Mouse (Mus musculus): ENCODE results near the gene Xrcc4. TPM values are rescaled to one million over a fixed set of nuclear protein-coding genes. Genes with fewer than 3 reads are reported as not detected.

Gene Xrcc4
- polyA plus RNA-seq, 1 experiment from 2014 or later: 12.5 TPM

- no peaks in the 10 kb centered on the region for H3K9me3 ChIP-seq (ENCODE audit: control insufficient read depth, low read length)
- H3K4me3 ChIP-seq (ENCODE audit: low read length): no peak overlapping the region
- H3K36me3 ChIP-seq (ENCODE audit: control insufficient read depth, insufficient read depth, low read length): no peaks in the 10 kb centered on the region
- H3K9ac ChIP-seq (ENCODE audit: low read depth, low read length): no peak overlapping the region
- no peak for ATAC-seq
- H3K27me3 ChIP-seq (replicated peaks; ENCODE audit: control insufficient read depth, insufficient read depth, low read length): no peaks in the 10 kb centered on the region
- no peaks in the 10 kb centered on the region for H3K4me1 ChIP-seq (ENCODE audit: control insufficient read depth, insufficient read depth, low read length)
- H3K27ac ChIP-seq (ENCODE audit: low read length): no peak overlapping the region
- no peak overlapping the region for H3K4me2 ChIP-seq (ENCODE audit: low read depth, low read length)
- 87% methylated on average over 4 of the region's 4 CpGs for WGBS
These were observed 190.3 kb downstream of the Xrcc4 start for GRCm38 (mm10) chr13:89899066-89899465.

DNA sequence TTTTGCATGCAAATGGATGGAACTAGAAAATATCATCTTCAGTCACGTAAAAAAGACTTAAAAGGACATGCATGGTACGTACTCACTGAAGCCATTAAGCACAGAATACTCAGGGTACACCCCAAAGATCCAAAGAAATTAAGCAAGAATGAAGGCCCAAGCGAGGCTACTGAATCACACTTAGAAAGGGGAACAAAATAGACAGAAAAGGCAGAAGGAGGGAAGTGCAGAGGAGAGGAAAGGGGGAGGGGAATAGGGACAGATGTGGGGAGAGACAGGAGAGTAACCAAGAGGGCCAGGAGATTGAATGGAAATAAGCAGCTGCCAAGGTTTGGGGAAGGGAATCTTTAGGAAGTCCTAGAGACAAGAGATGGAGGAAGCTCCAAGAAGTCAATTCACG, 197.3 kb downstream of the Xrcc4 start:
- H3K27ac ChIP-seq (ENCODE audit: low read length): no peak overlapping the region
- ATAC-seq: no peak
- no peaks in the 10 kb centered on the region for H3K36me3 ChIP-seq (ENCODE audit: control insufficient read depth, insufficient read depth, low read length)
- no peak overlapping the region for H3K9ac ChIP-seq (ENCODE audit: low read depth, low read length)
- H3K4me2 ChIP-seq (ENCODE audit: low read depth, low read length): no peak overlapping the region
- no peak overlapping the region for H3K4me3 ChIP-seq (ENCODE audit: low read length)
- H3K4me1 ChIP-seq (ENCODE audit: control insufficient read depth, insufficient read depth, low read length): no peaks in the 10 kb centered on the region
- 89% methylated on average over 4 of the region's 4 CpGs for WGBS
- no peaks in the 10 kb centered on the region for H3K9me3 ChIP-seq (ENCODE audit: control insufficient read depth, low read length)
- no peaks in the 10 kb centered on the region for H3K27me3 ChIP-seq (replicated peaks; ENCODE audit: control insufficient read depth, insufficient read depth, low read length)

DNA sequence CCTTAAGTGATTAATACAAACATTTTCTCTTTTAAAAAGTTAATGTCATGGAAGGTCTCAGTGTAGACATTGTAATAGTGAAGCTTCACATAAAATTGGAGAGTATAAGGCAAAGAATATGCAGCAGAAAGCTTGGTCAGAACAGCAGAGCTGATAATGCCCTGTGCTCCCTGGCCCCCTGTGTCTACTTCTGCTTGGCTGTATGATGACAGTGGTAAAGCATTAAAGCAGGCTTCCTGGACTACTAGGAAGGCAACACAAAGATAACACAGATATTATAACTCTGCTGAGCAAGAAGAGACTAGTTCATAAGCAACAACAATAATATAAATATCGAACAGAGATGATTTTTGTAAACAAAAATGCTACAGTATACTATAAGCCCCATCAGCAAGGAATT, 199.2 kb downstream of the Xrcc4 start:
- no peaks in the 10 kb centered on the region for H3K36me3 ChIP-seq (ENCODE audit: control insufficient read depth, insufficient read depth, low read length)
- no peak overlapping the region for H3K4me3 ChIP-seq (ENCODE audit: low read length)
- H3K4me2 ChIP-seq (ENCODE audit: low read depth, low read length): no peak overlapping the region
- ATAC-seq: no peak
- H3K9ac ChIP-seq (ENCODE audit: low read depth, low read length): no peak overlapping the region
- no peaks in the 10 kb centered on the region for H3K9me3 ChIP-seq (ENCODE audit: control insufficient read depth, low read length)
- WGBS: 80% methylated on average over 1 of the region's 1 CpGs
- no peak overlapping the region for H3K27ac ChIP-seq (ENCODE audit: low read length)
- H3K4me1 ChIP-seq (ENCODE audit: control insufficient read depth, insufficient read depth, low read length): no peaks in the 10 kb centered on the region
- H3K27me3 ChIP-seq (replicated peaks; ENCODE audit: control insufficient read depth, insufficient read depth, low read length): no peaks in the 10 kb centered on the region

- Histone ChIP-seq H3K4me3 (ENCODE audit: low read length) (no peak overlapping the region), H3K27me3 (replicated peaks; ENCODE audit: control insufficient read depth, insufficient read depth, low read length) (no peaks in the 10 kb centered on the region), H3K9ac (ENCODE audit: low read depth, low read length) (no peak overlapping the region), H3K36me3 (ENCODE audit: control insufficient read depth, insufficient read depth, low read length) (no peaks in the 10 kb centered on the region), H3K4me2 (ENCODE audit: low read depth, low read length) (no peak overlapping the region), H3K27ac (ENCODE audit: low read length) (no peak overlapping the region), H3K9me3 (ENCODE audit: control insufficient read depth, low read length) (no peaks in the 10 kb centered on the region), H3K4me1 (ENCODE audit: control insufficient read depth, insufficient read depth, low read length) (no peaks in the 10 kb centered on the region)
- 75% methylated on average over 5 of the region's 5 CpGs for WGBS
- no peak for ATAC-seq
These were observed 200.3 kb downstream of the Xrcc4 start for GRCm38 (mm10) chr13:89889074-89889473.

GRCm38 (mm10) chr13:89883523-89883922, 205.9 kb downstream of the Xrcc4 start:
- Histone ChIP-seq H3K4me1 (ENCODE audit: control insufficient read depth, insufficient read depth, low read length) (no peaks in the 10 kb centered on the region), H3K36me3 (ENCODE audit: control insufficient read depth, insufficient read depth, low read length) (no peaks in the 10 kb centered on the region), H3K27ac (ENCODE audit: low read length) (no peak overlapping the region), H3K4me2 (ENCODE audit: low read depth, low read length) (no peak overlapping the region), H3K27me3 (replicated peaks; ENCODE audit: control insufficient read depth, insufficient read depth, low read length) (no peaks in the 10 kb centered on the region), H3K9me3 (ENCODE audit: control insufficient read depth, low read length) (no peaks in the 10 kb centered on the region), H3K4me3 (ENCODE audit: low read length) (no peak overlapping the region), H3K9ac (ENCODE audit: low read depth, low read length) (no peak overlapping the region)
- ATAC-seq: no peak
- 89% methylated on average over 1 of the region's 1 CpGs for WGBS

DNA sequence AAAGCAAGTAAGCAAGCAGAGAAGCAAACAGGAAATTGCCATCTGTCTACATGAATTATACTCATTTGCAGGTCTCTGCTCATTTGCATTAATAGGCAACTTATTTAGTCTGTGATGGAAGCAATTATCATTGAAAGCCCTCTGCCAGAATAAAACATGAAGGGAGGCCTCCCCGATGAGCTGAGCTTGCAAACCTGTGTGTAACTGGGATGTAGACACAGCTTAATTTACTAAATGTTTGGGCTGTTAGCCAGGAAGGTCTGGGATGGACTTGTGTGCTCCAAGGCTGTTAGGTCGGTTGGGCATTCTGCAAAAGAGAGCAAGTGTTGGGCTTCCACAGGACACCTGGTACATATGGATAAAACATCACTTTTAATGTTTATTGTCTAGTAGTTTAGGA, 208.1 kb downstream of the Xrcc4 start:
- H3K27ac ChIP-seq (ENCODE audit: low read length): no peak overlapping the region
- H3K4me3 ChIP-seq (ENCODE audit: low read length): no peak overlapping the region
- H3K4me2 ChIP-seq (ENCODE audit: low read depth, low read length): no peak overlapping the region
- no peak for ATAC-seq
- WGBS: 43% methylated on average over 2 of the region's 2 CpGs
- no peaks in the 10 kb centered on the region for H3K4me1 ChIP-seq (ENCODE audit: control insufficient read depth, insufficient read depth, low read length)
- H3K9me3 ChIP-seq (ENCODE audit: control insufficient read depth, low read length): no peaks in the 10 kb centered on the region
- no peak overlapping the region for H3K9ac ChIP-seq (ENCODE audit: low read depth, low read length)
- H3K27me3 ChIP-seq (replicated peaks; ENCODE audit: control insufficient read depth, insufficient read depth, low read length): no peaks in the 10 kb centered on the region
- H3K36me3 ChIP-seq (ENCODE audit: control insufficient read depth, insufficient read depth, low read length): no peaks in the 10 kb centered on the region

DNA sequence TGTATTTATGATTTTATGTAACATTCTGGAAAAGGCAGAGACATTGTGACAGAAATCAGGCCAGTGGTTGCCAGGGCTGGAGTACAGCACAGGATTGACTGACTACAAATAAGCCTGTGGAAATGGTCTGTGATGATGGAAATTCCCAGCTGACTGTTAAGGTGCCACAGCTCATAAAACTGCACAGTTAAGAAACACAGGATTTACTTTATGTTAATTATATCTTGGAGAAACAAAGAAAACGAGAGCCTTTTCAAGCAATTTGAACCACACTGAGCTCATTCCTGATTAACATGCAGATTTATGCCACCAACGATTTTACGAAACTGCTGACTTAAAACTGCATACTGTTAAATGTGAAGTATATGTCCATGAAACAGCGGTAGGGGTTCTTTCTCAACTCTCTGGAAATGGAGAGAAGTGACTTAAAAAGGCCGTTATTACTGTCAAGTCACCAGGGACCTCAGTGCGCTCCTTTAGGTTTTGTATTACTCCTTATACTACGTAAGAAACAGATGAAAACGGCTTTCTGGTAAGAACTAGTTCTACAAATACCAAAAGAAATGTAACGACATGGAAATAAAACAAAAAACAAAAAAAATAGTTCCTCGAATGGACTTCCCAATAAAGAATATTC, 210.5 kb downstream of the Xrcc4 start:
- H3K9ac ChIP-seq (ENCODE audit: low read depth, low read length): no peak overlapping the region
- H3K27ac ChIP-seq (ENCODE audit: low read length): no peak overlapping the region
- no peak overlapping the region for H3K4me2 ChIP-seq (ENCODE audit: low read depth, low read length)
- WGBS: 86% methylated on average over 10 of the region's 10 CpGs
- H3K27me3 ChIP-seq (replicated peaks; ENCODE audit: control insufficient read depth, insufficient read depth, low read length): no peaks in the 10 kb centered on the region
- H3K4me1 ChIP-seq (ENCODE audit: control insufficient read depth, insufficient read depth, low read length): no peaks in the 10 kb centered on the region
- H3K9me3 ChIP-seq (ENCODE audit: control insufficient read depth, low read length): no peaks in the 10 kb centered on the region
- H3K4me3 ChIP-seq (ENCODE audit: low read length): no peak overlapping the region
- no peak for ATAC-seq
- no peaks in the 10 kb centered on the region for H3K36me3 ChIP-seq (ENCODE audit: control insufficient read depth, insufficient read depth, low read length)

GRCm38 (mm10) chr13:89875499-89875898, 213.9 kb downstream of the Xrcc4 start:
- no peak for ATAC-seq
- Histone ChIP-seq H3K4me1 (ENCODE audit: control insufficient read depth, insufficient read depth, low read length) (no peaks in the 10 kb centered on the region), H3K9me3 (ENCODE audit: control insufficient read depth, low read length) (no peaks in the 10 kb centered on the region), H3K27me3 (replicated peaks; ENCODE audit: control insufficient read depth, insufficient read depth, low read length) (no peaks in the 10 kb centered on the region), H3K27ac (ENCODE audit: low read length) (no peak overlapping the region), H3K4me2 (ENCODE audit: low read depth, low read length) (no peak overlapping the region), H3K4me3 (ENCODE audit: low read length) (no peak overlapping the region), H3K36me3 (ENCODE audit: control insufficient read depth, insufficient read depth, low read length) (no peaks in the 10 kb centered on the region), H3K9ac (ENCODE audit: low read depth, low read length) (no peak overlapping the region)
- 93% methylated on average over 4 of the region's 4 CpGs for WGBS

DNA sequence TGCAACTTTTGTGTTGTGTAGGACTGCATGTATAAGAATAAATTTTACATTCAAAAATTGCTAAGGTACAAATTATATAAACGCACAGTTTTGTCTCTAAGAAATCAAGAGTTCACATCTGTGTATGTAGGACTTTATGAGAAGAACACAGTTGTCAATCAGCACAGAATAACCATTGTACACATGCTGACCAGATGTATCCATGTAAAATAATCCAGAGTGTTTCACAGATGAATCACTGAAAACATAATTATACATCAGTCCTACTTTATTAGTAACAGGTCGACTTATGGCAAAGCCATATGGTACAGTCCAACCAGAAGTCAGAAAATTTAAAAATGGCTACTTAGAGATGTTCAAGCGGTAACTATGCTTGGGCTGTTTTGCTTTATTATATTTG, 216.7 kb downstream of the Xrcc4 start:
- ATAC-seq: no peak
- 85% methylated on average over 3 of the region's 3 CpGs for WGBS

DNA sequence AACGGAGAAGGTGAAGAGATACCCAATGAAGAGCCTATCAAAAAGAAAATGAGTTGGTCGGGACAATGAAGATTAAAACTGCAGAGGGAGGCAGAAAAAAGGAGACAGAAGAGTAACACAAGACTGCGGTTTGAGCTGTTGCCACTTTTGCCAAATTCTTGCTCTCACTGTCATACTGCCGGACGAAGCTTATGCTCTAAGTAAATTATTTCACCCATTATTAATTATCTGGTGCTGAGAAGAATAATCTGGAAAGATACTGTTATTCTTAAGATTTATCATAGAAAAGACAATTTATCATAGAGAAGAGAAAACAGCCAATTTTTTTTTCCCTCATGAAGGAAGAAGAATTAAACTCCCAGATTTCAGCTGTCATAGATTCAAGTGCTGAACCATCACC, 235.3 kb downstream of the Xrcc4 start:
- Histone ChIP-seq H3K36me3 (ENCODE audit: control insufficient read depth, insufficient read depth, low read length) (no peaks in the 10 kb centered on the region), H3K4me1 (ENCODE audit: control insufficient read depth, insufficient read depth, low read length) (no peaks in the 10 kb centered on the region; the same call in 1 of the 2 replicates), H3K9me3 (ENCODE audit: control insufficient read depth, low read length) (no peaks in the 10 kb centered on the region), H3K4me3 (ENCODE audit: low read length) (no peak overlapping the region), H3K27ac (ENCODE audit: low read length) (no peak overlapping the region), H3K9ac (ENCODE audit: low read depth, low read length) (no peak overlapping the region), H3K4me2 (ENCODE audit: low read depth, low read length) (no peak overlapping the region), H3K27me3 (replicated peaks; ENCODE audit: control insufficient read depth, insufficient read depth, low read length) (no peaks in the 10 kb centered on the region)
- WGBS: 68% methylated on average over 5 of the region's 5 CpGs
- no peak for ATAC-seq

More for the DNA sequence above, 216.7 kb downstream of the Xrcc4 start:
- H3K9ac ChIP-seq (ENCODE audit: low read depth, low read length): no peak overlapping the region
- no peaks in the 10 kb centered on the region for H3K27me3 ChIP-seq (replicated peaks; ENCODE audit: control insufficient read depth, insufficient read depth, low read length)
- no peaks in the 10 kb centered on the region for H3K4me1 ChIP-seq (ENCODE audit: control insufficient read depth, insufficient read depth, low read length)
- no peak overlapping the region for H3K4me2 ChIP-seq (ENCODE audit: low read depth, low read length)
- H3K9me3 ChIP-seq (ENCODE audit: control insufficient read depth, low read length): no peaks in the 10 kb centered on the region
- H3K27ac ChIP-seq (ENCODE audit: low read length): no peak overlapping the region
- H3K4me3 ChIP-seq (ENCODE audit: low read length): no peak overlapping the region
- H3K36me3 ChIP-seq (ENCODE audit: control insufficient read depth, insufficient read depth, low read length): no peaks in the 10 kb centered on the region
